15 mouse cellular contexts compared by ENCODE assay signal in the genomic region with DNA sequence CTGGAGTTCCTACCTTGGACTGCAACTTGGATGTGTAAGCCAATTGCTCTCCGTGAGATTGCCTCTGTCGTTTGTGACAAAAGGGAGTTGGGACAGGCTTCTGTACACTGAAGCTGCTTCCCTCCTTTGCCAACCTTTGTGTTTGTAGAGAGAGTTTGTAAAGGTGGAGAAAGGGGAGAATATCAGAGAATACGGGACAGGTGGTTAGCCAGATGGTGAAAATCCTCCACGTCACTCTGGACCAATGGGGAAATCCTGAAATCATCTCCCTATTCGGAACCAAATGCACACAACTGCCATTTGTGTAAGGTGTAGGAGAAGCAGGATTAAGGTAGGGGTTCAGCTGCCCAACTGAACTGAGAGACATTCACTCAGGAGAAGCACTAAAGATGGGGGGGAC.
DNase-seq lines count a peak whose midpoint lies in the region; TF ChIP-seq lines count a peak whose summit lies in the region.
"Had no signal": no experiment of that assay in that cellular context is flagged by ENCODE, and none has a peak within 500 bp of the region (broad histone marks: within the 10 kb centered on the region; RNA-seq: fewer than 3 reads in every experiment).

No protein-coding gene starts in this region.

- no peaks in the 10 kb centered on the region for H3K27me3 ChIP-seq in cerebellum, adult 2 months (ENCODE audit: control insufficient read depth, insufficient read depth, low read length)
- H3K27me3 ChIP-seq: embryonic facial prominence, embryonic 12.5 days; forebrain, embryonic 13.5 days; forebrain, embryonic 15.5 days had no signal

- no peak overlapping the region for H3K27ac ChIP-seq in cerebellum, adult 2 months (ENCODE audit: insufficient read depth, low read length)
- H3K27ac ChIP-seq: embryonic facial prominence, embryonic 10.5 days; embryonic facial prominence, embryonic 12.5 days; forebrain, embryonic 13.5 days; forebrain, embryonic 15.5 days had no signal

- peaks cover 15% of the 10 kb centered on the region; the same call in 1 of the 2 replicates for H3K4me1 ChIP-seq in cerebellum, adult 2 months (ENCODE audit: control insufficient read depth, insufficient read depth, low read length)
- H3K4me1 ChIP-seq: embryonic facial prominence, embryonic 10.5 days; embryonic facial prominence, embryonic 12.5 days; forebrain, embryonic 13.5 days; forebrain, embryonic 15.5 days had no signal

- no peak for TF ChIP-seq POLR2A in cerebellum, adult 2 months (IDR thresholded peaks at IDR 0.05; ENCODE audit: borderline replicate concordance, insufficient read depth, low read length)

- intact Hi-C loops in gastrocnemius, postnatal 14 days (cut with DNase I; ENCODE audit: low total_unique reads): no loop called here

- 19% methylated on average over 5 of the region's 5 CpGs for WGBS in cerebellum, adult 2 months

- peak; percentile 32 to 50 for DNase-seq in cerebellum, adult 2 months
- DNase-seq in cerebellum, postnatal 14 days: no peak
- peak; percentile 20 for DNase-seq in cerebellum, adult 9-11 months
- no peak for DNase-seq in cerebellum, adult 11-12 months
- peak; percentile 55 for DNase-seq in brain, adult 2 months (ENCODE audit: low read depth, low spot score)
- no peak for DNase-seq in gastrocnemius, postnatal 14 days
- DNase-seq: adrenal gland, adult 2 months; adrenal gland, postnatal 10 days; adrenal gland, postnatal 25 days; cerebellum, adult 11 months; forebrain, postnatal 0 days had no signal

- TF ChIP-seq CTCF in cerebellum, adult 2 months (IDR thresholded peaks at IDR 0.05; ENCODE audit: borderline replicate concordance, insufficient read depth, low read depth, low read length): no peak

- H3K4me3 ChIP-seq in cerebellum, adult 2 months (replicated peaks; ENCODE audit: insufficient read depth, low read depth, low read length): no peak overlapping the region
- H3K4me3 ChIP-seq: embryonic facial prominence, embryonic 10.5 days; embryonic facial prominence, embryonic 12.5 days; forebrain, embryonic 13.5 days; forebrain, embryonic 15.5 days had no signal

Comparison
In these comparisons a context has a peak if more than half of its experiments do, and no peak if none do; other contexts are left out.
1. DNase-seq: peak in cerebellum, adult 2 months (2 of 2), cerebellum, adult 9-11 months (single experiment) and brain, adult 2 months (single experiment); none in cerebellum, postnatal 14 days (0 of 2), cerebellum, adult 11-12 months (single experiment) and gastrocnemius, postnatal 14 days (single experiment).